Mouse (Mus musculus): ENCODE data around the gene Vrk3. TPM values are rescaled to one million over a fixed set of nuclear protein-coding genes. Genes with fewer than 3 reads are reported as not detected.
A peak's percentile ranks its signal among the peaks of the same experiment; 100 is the strongest.

Gene Vrk3
- total RNA-seq, 2 experiments from 2014 or later: 31.8 to 34.8 TPM

GRCm38 (mm10) chr7:44768129-44768528 is 19.9 kb downstream of the Vrk3 start:
- no peak for DNase-seq

- DNase-seq: no peak
Observed at GRCm38 (mm10) chr7:44770046-44770578, 21.9 kb downstream of the Vrk3 start.

DNA sequence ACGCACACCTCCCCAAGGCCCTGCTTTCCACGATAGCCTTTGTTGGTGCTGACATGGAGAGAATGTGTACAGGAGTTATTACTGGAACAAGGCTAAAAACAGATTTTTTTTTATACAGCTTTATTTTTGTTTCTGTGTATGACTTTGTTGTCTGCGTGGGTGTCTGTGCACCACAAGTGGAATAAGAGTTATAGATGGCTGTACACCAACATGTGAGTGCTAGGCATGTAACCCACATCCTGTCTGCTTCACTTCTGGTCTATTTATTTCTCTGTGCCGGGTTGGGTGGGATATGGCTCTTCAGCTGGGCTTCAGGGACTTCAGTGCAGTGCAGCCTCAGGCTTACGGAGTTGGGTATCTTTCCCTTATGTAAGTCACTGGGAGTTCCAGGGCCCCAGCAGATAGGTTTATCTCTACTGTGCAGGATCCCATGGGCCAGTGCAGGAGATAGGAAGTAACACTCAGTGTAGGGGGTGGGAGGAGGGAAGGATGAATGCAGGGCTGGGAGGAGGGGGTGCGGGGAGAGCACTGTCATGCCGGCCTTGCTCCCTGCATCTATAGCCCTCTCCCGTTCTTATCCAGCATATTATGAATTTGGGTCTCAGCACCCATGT is 24.5 kb downstream of the Vrk3 start:
- no peak for DNase-seq

DNA sequence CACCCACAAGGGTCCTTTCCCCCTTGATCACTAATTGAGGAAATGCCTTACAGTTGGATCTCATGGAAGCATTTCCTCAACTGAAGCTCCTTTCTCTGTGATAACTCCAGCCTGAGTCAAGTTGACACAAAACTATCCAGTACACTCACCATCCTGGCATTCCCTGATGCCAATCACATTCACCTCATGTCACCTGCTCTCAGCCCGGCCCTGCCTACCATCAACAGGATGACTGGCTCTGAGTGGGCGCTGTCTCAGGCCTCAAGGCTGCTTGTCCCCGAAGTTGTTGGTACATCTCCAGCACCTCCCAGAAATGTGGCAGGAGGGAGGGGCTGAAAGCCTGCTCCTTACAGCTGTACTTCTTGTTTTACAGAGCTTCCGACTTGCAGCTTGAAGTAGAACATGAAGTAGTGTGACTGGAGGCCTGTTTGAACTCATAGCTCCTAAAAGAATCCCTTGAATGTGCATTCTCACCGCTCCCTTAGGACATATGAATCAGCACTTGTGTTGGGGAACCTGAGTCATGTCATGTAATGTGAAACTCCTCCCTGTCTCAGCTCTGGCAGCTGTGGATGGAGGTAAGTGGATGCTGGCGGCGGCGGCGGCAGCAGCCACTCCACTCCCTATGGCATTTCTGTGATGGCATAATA is 28.8 kb downstream of the Vrk3 start:
- DNase-seq: no peak

DNA sequence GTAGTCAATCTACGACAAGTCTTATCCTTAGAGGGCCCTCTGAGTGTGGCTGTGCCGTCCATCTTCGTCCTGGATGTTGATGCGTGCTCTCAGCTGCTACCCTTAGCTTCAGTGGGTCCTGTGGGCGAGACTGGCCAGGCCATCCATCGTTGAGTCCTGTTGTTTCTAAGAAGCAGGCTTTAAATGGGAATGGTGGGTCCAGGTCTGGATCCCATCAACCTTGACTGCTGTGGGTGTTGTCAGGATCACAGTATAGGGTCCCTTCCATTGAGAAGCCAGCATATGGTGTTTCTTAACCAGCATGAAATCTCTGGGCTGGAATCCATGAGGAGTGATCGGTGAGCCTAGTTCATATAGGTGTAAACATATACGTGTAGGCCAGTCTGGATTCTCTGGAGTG is 31.9 kb downstream of the Vrk3 start:
- DNase-seq: no peak

DNA sequence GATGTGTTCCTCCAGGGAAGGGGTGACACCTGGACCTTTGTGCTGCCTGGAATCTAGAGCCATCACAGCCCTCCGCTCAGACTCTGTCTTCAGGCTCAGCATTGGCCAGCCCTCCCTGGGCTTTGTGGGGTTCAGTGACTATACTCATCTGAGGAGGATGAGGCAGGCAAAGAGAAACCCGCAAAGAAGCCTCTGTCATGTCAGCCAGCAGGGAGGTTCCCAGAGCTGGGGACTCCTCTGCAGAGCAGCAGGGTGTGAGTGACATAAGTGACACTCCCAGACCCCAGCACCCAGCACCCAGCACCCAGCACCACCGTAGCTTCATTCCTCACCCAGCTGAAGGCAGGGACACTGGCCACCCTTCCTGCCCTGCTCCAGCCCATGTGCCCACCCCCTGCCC is 41.3 kb downstream of the Vrk3 start:
- DNase-seq: no peak

DNA sequence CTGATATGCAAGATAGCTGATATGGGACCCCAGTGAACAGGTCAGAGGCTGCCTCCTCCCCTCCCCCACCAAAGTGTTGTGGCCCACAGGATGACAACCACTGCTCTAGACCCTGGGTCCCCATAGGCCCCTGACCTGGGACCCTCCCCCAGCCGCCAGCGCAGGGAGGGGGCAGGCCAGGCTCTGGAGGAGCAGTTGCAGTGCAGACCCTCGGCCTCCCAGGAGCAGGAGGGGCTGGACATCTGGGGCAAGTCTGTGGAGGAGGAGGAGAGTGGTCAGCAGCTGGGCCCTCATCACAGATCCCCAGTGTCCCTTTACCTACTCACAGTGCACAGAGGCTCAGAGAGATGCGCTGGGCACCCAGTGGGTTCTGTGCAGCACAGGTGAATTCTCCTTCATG is 41.9 kb downstream of the Vrk3 start:
- DNase-seq: no peak

- no peak for DNase-seq
Observed at GRCm38 (mm10) chr7:44792781-44793180, 44.6 kb downstream of the Vrk3 start.

GRCm38 (mm10) chr7:44808927-44809326 is 60.7 kb downstream of the Vrk3 start:
- DNase-seq: no peak

DNA sequence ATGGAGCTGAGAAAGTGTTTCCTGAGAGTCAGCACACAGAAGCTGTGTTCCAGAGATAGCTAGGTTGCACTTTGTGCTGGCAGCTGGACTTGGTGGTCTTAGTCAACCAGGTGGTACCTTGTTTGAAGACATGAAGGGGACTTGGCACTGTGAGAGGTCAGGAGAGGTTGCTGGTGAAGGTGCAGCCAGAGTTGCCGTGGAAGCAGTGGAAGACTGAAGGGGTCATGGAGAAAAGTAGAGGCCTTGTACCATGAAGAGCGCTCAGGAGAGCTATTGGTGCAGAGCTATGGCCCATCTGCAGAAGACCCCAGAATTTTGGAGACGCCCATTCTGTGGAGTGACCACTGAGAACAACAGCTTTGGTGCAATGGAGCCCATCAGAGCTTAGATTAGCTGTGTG is 61.3 kb downstream of the Vrk3 start:
- no peak for DNase-seq

- DNase-seq: no peak
Observed at GRCm38 (mm10) chr7:44810365-44810764, 62.2 kb downstream of the Vrk3 start.

DNA sequence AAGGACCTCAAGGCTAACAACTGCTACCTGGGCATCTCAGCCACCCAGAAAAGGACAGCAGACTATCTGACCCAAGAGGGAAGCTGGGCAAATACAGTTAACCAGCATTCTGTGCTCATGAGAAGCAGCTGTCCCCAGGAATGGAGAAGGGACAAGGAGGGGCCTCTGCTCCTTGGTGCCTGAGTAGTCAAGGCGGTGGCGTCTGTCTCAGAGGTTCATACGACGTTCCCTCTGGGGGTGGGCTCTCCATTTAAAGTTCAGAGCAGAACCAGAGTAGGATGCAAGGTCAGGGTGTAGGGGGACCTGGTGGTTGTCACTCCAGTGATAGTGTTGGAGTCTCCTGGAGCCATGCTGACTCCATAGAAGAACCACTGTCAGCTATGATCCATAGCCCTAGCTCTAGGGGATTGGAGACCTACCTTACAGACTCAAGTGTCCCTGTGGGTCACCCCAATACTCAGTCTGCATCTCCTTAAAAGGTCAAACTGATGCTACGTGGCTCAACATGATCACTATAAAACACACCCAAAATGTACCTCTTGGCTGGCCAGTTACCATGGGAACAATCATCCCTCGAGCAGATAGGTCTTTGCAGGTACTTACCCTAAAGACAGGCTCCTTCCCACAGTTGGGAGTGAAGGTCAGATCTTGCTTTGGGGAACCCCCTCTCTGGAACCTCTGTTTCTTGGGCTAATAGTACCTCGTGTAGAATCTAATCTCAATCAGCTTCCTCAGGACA is 62.8 kb downstream of the Vrk3 start:
- no peak for DNase-seq

DNA sequence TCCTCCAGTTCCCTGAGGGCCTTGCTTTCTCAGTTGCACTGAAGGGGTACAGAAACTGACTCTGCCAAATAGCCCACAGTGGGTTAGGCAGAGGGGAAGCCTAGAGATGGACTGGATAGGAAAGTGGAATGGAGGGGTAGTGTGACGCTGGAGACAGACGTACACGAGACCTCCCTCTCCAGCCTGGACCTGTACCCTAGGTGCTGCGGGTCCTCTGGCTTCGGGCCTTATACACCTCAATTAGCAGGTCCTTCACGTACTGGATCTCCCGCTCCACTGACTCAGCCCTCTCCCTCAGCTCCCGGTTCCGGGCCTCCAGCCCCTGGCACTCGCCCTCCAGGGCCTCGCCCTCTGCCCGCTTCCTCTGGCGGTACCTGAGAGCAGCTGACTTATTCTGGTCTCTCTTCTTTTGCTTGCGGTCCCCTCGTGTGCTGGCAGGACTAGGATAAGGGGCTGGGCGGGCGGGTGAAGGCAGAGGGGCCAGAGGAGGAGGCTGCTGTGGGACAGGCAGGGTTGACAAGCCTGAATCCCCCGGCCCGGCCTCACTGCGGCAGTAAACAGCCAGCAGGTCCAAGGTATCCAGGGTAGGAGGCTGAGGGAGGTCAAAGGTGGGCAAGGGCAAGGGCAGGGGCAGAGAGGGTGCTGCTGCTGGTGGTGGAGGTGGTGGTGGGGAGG is 64.6 kb downstream of the Vrk3 start:
- DNase-seq: no peak

DNA sequence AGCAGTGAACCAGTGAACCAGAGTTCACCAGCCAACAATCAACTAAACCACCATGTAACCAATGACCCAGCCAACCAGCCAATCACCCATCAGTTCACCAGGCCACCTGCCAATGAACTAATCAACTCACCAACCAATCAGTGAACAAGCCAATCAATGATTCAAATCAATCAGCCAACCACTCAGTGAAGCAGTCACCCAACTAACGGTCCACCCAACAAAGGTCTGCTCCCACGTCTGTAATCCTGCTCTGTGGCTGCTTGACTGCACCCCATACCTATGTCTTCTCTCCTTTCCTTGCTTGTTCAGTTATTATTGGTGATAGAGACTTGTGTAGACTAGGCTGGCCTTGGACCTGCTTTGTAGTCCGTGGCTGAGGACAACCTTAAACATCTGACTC is 65.8 kb downstream of the Vrk3 start:
- DNase-seq: no peak

DNA sequence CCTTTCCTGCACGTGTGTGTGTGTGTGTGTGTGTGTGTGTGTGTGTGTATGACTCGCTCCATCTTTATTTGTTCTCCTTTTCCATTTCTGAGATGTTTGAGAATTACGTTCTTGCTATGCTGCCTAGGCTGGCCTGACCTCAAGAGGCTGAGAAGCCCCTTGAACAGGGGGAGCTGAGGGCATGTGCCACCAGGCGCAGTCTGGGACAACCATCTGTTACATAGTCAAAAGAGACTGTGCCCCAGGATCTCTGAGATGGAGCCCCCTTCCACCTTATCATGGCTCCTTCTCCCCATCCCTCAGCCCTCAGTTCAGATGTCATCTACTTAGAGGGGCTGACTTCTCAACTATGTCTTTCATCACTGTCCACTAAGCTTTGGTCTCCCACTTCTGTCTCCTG is 66.2 kb downstream of the Vrk3 start:
- no peak for DNase-seq

- no peak for DNase-seq
Observed at GRCm38 (mm10) chr7:44814952-44815553, 66.8 kb downstream of the Vrk3 start.

- peak; percentile 98 for DNase-seq
Observed at GRCm38 (mm10) chr7:44815721-44816469, 67.7 kb downstream of the Vrk3 start, which contains the start of the genes Nup62 and Il4i1. TSS of gene Nup62 (plus strand) at chr7:44816088. TSS of gene Il4i1 (plus strand) at chr7:44816387.

DNA sequence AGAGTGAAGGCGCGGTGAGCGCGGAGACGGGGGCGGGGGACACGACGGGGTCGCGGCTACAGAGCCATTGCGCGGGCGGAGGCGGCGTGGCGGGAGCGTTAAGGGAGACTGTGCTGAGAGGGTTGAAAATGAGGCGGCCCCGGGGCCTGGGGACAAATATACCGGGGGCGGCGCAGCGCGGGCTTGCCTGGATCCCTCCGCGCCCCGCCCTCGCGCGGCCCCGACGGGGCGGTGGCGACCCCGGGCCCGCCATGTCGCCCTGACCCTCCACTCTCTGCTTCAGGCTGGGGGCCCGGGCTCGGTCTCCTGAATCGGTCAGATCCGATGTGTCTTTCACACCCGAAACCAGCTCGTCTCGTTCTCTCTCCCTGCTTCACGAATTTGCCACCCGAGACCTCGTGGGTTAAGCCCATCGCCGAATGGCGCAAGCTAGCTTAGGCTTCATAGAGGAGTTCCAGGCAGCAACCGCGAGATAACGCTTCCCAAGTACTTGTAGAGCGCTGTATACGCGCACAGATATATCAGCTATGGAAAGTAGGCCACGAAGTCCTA is 68.3 kb downstream of the Vrk3 start, which contains the start of gene Atf5:
TSS of gene Atf5 (minus strand) at position 189 of the 552 bp plus-strand sequence.
- DNase-seq: peak in 1 of 2 experiments; percentile 45

- DNase-seq: no peak
Observed at GRCm38 (mm10) chr7:44817441-44817840, 69.2 kb downstream of the Vrk3 start.

DNA sequence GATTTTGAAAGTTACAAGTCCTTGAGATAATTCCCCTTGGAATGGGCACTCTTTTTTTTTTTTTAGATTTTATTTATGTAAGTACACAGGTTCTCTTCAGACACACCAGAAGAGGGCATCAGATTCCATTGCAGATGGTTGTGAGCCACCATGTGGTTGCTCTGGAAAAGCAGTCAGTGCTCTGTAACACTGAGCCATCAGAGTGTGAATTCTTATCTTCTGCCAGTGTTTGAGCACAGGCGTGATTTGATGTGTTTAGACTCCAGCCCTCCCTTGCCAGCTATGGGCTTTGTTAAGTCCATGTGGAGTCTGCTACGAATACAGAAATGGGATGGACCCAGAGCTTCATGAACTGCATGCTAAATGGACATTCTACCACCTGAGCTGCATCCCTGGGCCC is 70.0 kb downstream of the Vrk3 start:
- no peak for DNase-seq

GRCm38 (mm10) chr7:44818751-44819235 is 70.6 kb downstream of the Vrk3 start:
- DNase-seq: no peak

Measured in layer of hippocampus, postnatal 36 days (tissue).